Mouse (Mus musculus) midbrain, embryonic 10.5 days (tissue): ENCODE data around the gene Tpra1. TPM values are rescaled to one million over a fixed set of nuclear protein-coding genes. Genes with fewer than 3 reads are reported as not detected.
A peak's percentile ranks its signal among the peaks of the same experiment; 100 is the strongest.

Source experiments
- DNase-seq: peaks from one replicate; pipeline ENCODE4 v3.0.0-alpha.2; 2017; ENCODE audit warnings: low spot score
- H3K27ac ChIP-seq: fragments of 300-500 bp; sonication (generic); replicated peaks from 2 replicates; pipeline ENCODE4 v1.5.1; 2016; ENCODE audit warnings: mild to moderate bottlenecking
- H3K27me3 ChIP-seq: fragments of 300-500 bp; sonication (generic); 2 replicates; pipeline ENCODE4 v1.6.1; 2016; ENCODE audit warnings: low read depth, mild to moderate bottlenecking; ENCODE audit not compliant: poor library complexity, severe bottlenecking
- H3K36me3 ChIP-seq: fragments of 300-500 bp; sonication (generic); 2 replicates; pipeline ENCODE4 v1.6.1; 2016; ENCODE audit warnings: mild to moderate bottlenecking, moderate library complexity
- H3K4me1 ChIP-seq: fragments of 300-500 bp; sonication (generic); 2 replicates; pipeline ENCODE4 v1.6.1; 2016
- H3K4me3 ChIP-seq: fragments of 300-500 bp; sonication (generic); 2 replicates; pipeline ENCODE4 v1.5.1; 2016; ENCODE audit warnings: mild to moderate bottlenecking, moderate library complexity
- H3K9me3 ChIP-seq: fragments of 300-500 bp; sonication (generic); replicated peaks from 2 replicates; pipeline ENCODE4 v1.6.1; 2016; ENCODE audit warnings: mild to moderate bottlenecking
- WGBS: fragments of 180-500 bp; shearing (Covaris S2); methylation state at CpG from one replicate; pipeline ENCODE4 v1.1.7; 2016; 5-methylcytosine and 5-hydroxymethylcytosine counted together
- polyA plus RNA-seq: library from polyadenylated mRNA; unstranded; fragments of >200 nt; fragmentation: Nextera tagmentation; extraction: Ambion mirVana; gene quantifications from 2 replicates; pipeline ENCODE4 v1.2.1, GENCODE M21; 2016

The Tpra1 gene
- polyA plus RNA-seq, 1 experiment from 2014 or later = 57.6 TPM

- H3K4me3 ChIP-seq = no peak overlapping the region
Observed at GRCm38 (mm10) chr6:88934132-88934531, 32.1 kb downstream of the Tpra1 start.

GRCm38 (mm10) chr6:88934816-88935215 lies 32.8 kb downstream of the Tpra1 start:
- peaks cover 98% of the 10 kb centered on the region for H3K4me1 ChIP-seq
- H3K27ac ChIP-seq = peak overlapping the region; percentile 74
- H3K4me3 ChIP-seq = no peak overlapping the region
- no peak for DNase-seq
- peaks cover 45% of the 10 kb centered on the region for H3K27me3 ChIP-seq
- no peaks in the 10 kb centered on the region for H3K36me3 ChIP-seq
- 16% methylated on average over 4 of the region's 4 CpGs for WGBS
- H3K9me3 ChIP-seq = no peaks in the 10 kb centered on the region

More at GRCm38 (mm10) chr6:88934132-88934531, 32.1 kb downstream of the Tpra1 start:
- no peaks in the 10 kb centered on the region for H3K9me3 ChIP-seq
- H3K36me3 ChIP-seq = no peaks in the 10 kb centered on the region
- WGBS = 42% methylated on average over 4 of the region's 4 CpGs
- H3K4me1 ChIP-seq = peaks cover 98% of the 10 kb centered on the region
- H3K27ac ChIP-seq = peak overlapping the region; percentile 74
- no peak for DNase-seq
- H3K27me3 ChIP-seq = peaks cover 45% of the 10 kb centered on the region

- DNase-seq = peak; percentile 64
- Histone ChIP-seq H3K27ac (peak overlapping the region; percentile 93), H3K4me3 (no peak overlapping the region), H3K9me3 (no peaks in the 10 kb centered on the region), H3K4me1 (peaks cover 98% of the 10 kb centered on the region), H3K36me3 (no peaks in the 10 kb centered on the region), H3K27me3 (peaks cover 52% of the 10 kb centered on the region)
- WGBS = 13% methylated on average over 4 of the region's 4 CpGs
Observed at GRCm38 (mm10) chr6:88935735-88936276, 33.8 kb downstream of the Tpra1 start.

- peak overlapping the region; percentile 93 for H3K27ac ChIP-seq
- H3K27me3 ChIP-seq = peaks cover 57% of the 10 kb centered on the region
- peaks cover 98% of the 10 kb centered on the region for H3K4me1 ChIP-seq
- no peak for DNase-seq
- 0 out of 2 replicates have a peak overlapping the region, but pooled peaks have one; percentile 0 for H3K4me3 ChIP-seq
- no peaks in the 10 kb centered on the region for H3K9me3 ChIP-seq
- H3K36me3 ChIP-seq = no peaks in the 10 kb centered on the region
- 42% methylated on average over 13 of the region's 13 CpGs for WGBS
Observed at GRCm38 (mm10) chr6:88936342-88937213, 34.5 kb downstream of the Tpra1 start.

- Histone ChIP-seq H3K27me3 (peaks cover 52% of the 10 kb centered on the region), H3K4me1 (peaks cover 98% of the 10 kb centered on the region), H3K27ac (peak overlapping the region; percentile 93), H3K36me3 (no peaks in the 10 kb centered on the region), H3K9me3 (no peaks in the 10 kb centered on the region), H3K4me3 (0 out of 2 replicates have a peak overlapping the region, but pooled peaks have one; percentile 0)
- DNase-seq = peak; percentile 47
- 9% methylated on average over 4 of the region's 4 CpGs for WGBS
Observed at GRCm38 (mm10) chr6:88937214-88937549, 35.1 kb downstream of the Tpra1 start.

- WGBS = 12% methylated on average over 4 of the region's 4 CpGs
- Histone ChIP-seq H3K27ac (peak overlapping the region; percentile 93), H3K4me3 (peak overlapping the region; percentile 29; the same call in 1 of the 2 replicates), H3K4me1 (peaks cover 99% of the 10 kb centered on the region), H3K36me3 (no peaks in the 10 kb centered on the region), H3K9me3 (no peaks in the 10 kb centered on the region), H3K27me3 (peaks cover 43% of the 10 kb centered on the region)
- DNase-seq = peak; percentile 79
Observed at GRCm38 (mm10) chr6:88937971-88938663, 36.1 kb downstream of the Tpra1 start.

GRCm38 (mm10) chr6:88938664-88939055 lies 36.6 kb downstream of the Tpra1 start:
- H3K9me3 ChIP-seq = no peaks in the 10 kb centered on the region
- peaks cover 38% of the 10 kb centered on the region for H3K27me3 ChIP-seq
- WGBS = 43% methylated on average over 5 of the region's 5 CpGs
- H3K36me3 ChIP-seq = no peaks in the 10 kb centered on the region
- H3K4me3 ChIP-seq = 0 out of 2 replicates have a peak overlapping the region, but pooled peaks have one; percentile 28
- H3K27ac ChIP-seq = peak overlapping the region; percentile 93
- H3K4me1 ChIP-seq = peaks cover 100% of the 10 kb centered on the region
- no peak for DNase-seq

- DNase-seq = peak; percentile 60
- 38% methylated on average over 12 of the region's 12 CpGs for WGBS
- Histone ChIP-seq H3K4me1 (peaks cover 100% of the 10 kb centered on the region), H3K27me3 (peaks cover 30% of the 10 kb centered on the region), H3K9me3 (no peaks in the 10 kb centered on the region), H3K27ac (peak overlapping the region; percentile 93), H3K36me3 (no peaks in the 10 kb centered on the region), H3K4me3 (peak overlapping the region; percentile 28)
Observed at GRCm38 (mm10) chr6:88939281-88940089, 37.4 kb downstream of the Tpra1 start.

GRCm38 (mm10) chr6:88940090-88940916 lies 38.3 kb downstream of the Tpra1 start:
- DNase-seq = no peak
- Histone ChIP-seq H3K4me3 (0 out of 2 replicates have a peak overlapping the region, but pooled peaks have one; percentile 28), H3K27me3 (peaks cover 22% of the 10 kb centered on the region), H3K9me3 (no peaks in the 10 kb centered on the region), H3K36me3 (no peaks in the 10 kb centered on the region), H3K4me1 (peaks cover 93% of the 10 kb centered on the region), H3K27ac (peak overlapping the region; percentile 93)
- 80% methylated on average over 9 of the region's 9 CpGs for WGBS

- H3K9me3 ChIP-seq = no peaks in the 10 kb centered on the region
- peaks cover 85% of the 10 kb centered on the region for H3K4me1 ChIP-seq
- H3K27ac ChIP-seq = peak overlapping the region; percentile 93
- DNase-seq = peak; percentile 21
- peaks cover 18% of the 10 kb centered on the region; the same call in 1 of the 2 replicates for H3K27me3 ChIP-seq
- H3K36me3 ChIP-seq = no peaks in the 10 kb centered on the region
- 68% methylated on average over 4 of the region's 4 CpGs for WGBS
- no peak overlapping the region for H3K4me3 ChIP-seq
Observed at GRCm38 (mm10) chr6:88941628-88942027, 39.6 kb downstream of the Tpra1 start.

- Histone ChIP-seq H3K4me1 (peaks cover 77% of the 10 kb centered on the region), H3K9me3 (no peaks in the 10 kb centered on the region), H3K27me3 (0 out of 2 replicates have a peak, but pooled peaks cover 15% of the 10 kb centered on the region)
Observed at GRCm38 (mm10) chr6:88942595-88942994, 40.5 kb downstream of the Tpra1 start.

More at GRCm38 (mm10) chr6:88942595-88942994, 40.5 kb downstream of the Tpra1 start:
- Histone ChIP-seq H3K4me3 (peak overlapping the region; percentile 34), H3K36me3 (no peaks in the 10 kb centered on the region), H3K27ac (peak overlapping the region; percentile 93)
- DNase-seq = peak; percentile 92
- WGBS = 17% methylated on average over 8 of the region's 8 CpGs
